Comparison of ENCODE assay signal across 19 mouse cellular contexts in genomic region chr4:134515614-134516013, GRCm38 (mm10). TPM values are rescaled to one million over a fixed set of nuclear protein-coding genes. Genes with fewer than 3 reads are reported as not detected.
DNase-seq lines count a peak whose midpoint lies in the region; ATAC-seq lines count a peak whose summit lies in the region.
"Had no signal": no experiment of that assay in that cellular context is flagged by ENCODE, and none has a peak within 500 bp of the region (broad histone marks: within the 10 kb centered on the region; RNA-seq: fewer than 3 reads in every experiment).

No protein-coding gene starts in this region.

- no peak overlapping the region for H3K4me3 ChIP-seq in heart, embryonic 13.5 days
- H3K4me3 ChIP-seq in midbrain, embryonic 11.5 days (ENCODE audit: low read depth, low read length), result no peak overlapping the region
- H3K4me3 ChIP-seq in midbrain, embryonic 16.5 days (ENCODE audit: low read depth, low read length), result no peak overlapping the region
- no peak overlapping the region for H3K4me3 ChIP-seq in liver, embryonic 15.5 days (replicated peaks)
- H3K4me3 ChIP-seq: embryonic facial prominence, embryonic 13.5 days; forebrain, embryonic 10.5 days; midbrain, embryonic 10.5 days; neural tube, embryonic 15.5 days; stomach, embryonic 15.5 days had no signal

- 36% methylated on average over 7 of the region's 7 CpGs for WGBS in heart, embryonic 13.5 days
- WGBS in midbrain, embryonic 11.5 days, result 85% methylated on average over 7 of the region's 7 CpGs
- 75% methylated on average over 7 of the region's 7 CpGs for WGBS in midbrain, embryonic 16.5 days
- WGBS in liver, embryonic 15.5 days (ENCODE audit: insufficient replicate concordance), result 49% methylated on average over 7 of the region's 7 CpGs

- ATAC-seq in heart, embryonic 13.5 days (ENCODE audit: extremely low read depth, insufficient number of reproducible peaks, low FRiP score, low TSS enrichment), result no peak
- no peak for ATAC-seq in midbrain, embryonic 11.5 days (ENCODE audit: low FRiP score)
- no peak for ATAC-seq in midbrain, embryonic 16.5 days
- no peak for ATAC-seq in liver, embryonic 15.5 days (ENCODE audit: insufficient read depth)
- ATAC-seq: activated CD4-positive, CD25-positive, alpha-beta regulatory T cell, adult 4 months; inflammation-experienced regulatory T-cells, adult 6 months had no signal

- H3K9me3 ChIP-seq in heart, embryonic 13.5 days, result no peaks in the 10 kb centered on the region
- H3K9me3 ChIP-seq in midbrain, embryonic 11.5 days (ENCODE audit: control insufficient read depth, low read length), result no peaks in the 10 kb centered on the region
- H3K9me3 ChIP-seq in midbrain, embryonic 16.5 days (replicated peaks; ENCODE audit: control insufficient read depth, low read length, poor library complexity, severe bottlenecking), result no peaks in the 10 kb centered on the region
- no peaks in the 10 kb centered on the region for H3K9me3 ChIP-seq in liver, embryonic 15.5 days (replicated peaks)
- H3K9me3 ChIP-seq: embryonic facial prominence, embryonic 13.5 days; forebrain, embryonic 10.5 days; midbrain, embryonic 10.5 days; neural tube, embryonic 15.5 days; stomach, embryonic 15.5 days had no signal

- H3K27me3 ChIP-seq in heart, embryonic 13.5 days (replicated peaks), result no peaks in the 10 kb centered on the region
- H3K27me3 ChIP-seq in midbrain, embryonic 11.5 days (ENCODE audit: control insufficient read depth, insufficient read depth, low read length), result no peaks in the 10 kb centered on the region
- no peaks in the 10 kb centered on the region for H3K27me3 ChIP-seq in midbrain, embryonic 16.5 days (ENCODE audit: control insufficient read depth, insufficient read depth, low read depth, low read length)
- H3K27me3 ChIP-seq in liver, embryonic 15.5 days, result no peaks in the 10 kb centered on the region
- H3K27me3 ChIP-seq: embryonic facial prominence, embryonic 13.5 days; neural tube, embryonic 15.5 days; stomach, embryonic 15.5 days had no signal

- H3K27ac ChIP-seq in heart, embryonic 13.5 days (replicated peaks), result peak overlapping the region; percentile 99
- no peak overlapping the region for H3K27ac ChIP-seq in midbrain, embryonic 11.5 days (ENCODE audit: low read depth, low read length)
- H3K27ac ChIP-seq in midbrain, embryonic 16.5 days (ENCODE audit: low read length), result no peak overlapping the region
- H3K27ac ChIP-seq in liver, embryonic 15.5 days (replicated peaks), result peak overlapping the region; percentile 8; the same call in 1 of the 2 replicates
- H3K27ac ChIP-seq: embryonic facial prominence, embryonic 13.5 days; forebrain, embryonic 10.5 days; midbrain, embryonic 10.5 days; neural tube, embryonic 15.5 days; stomach, embryonic 15.5 days had no signal

- H3K4me1 ChIP-seq in heart, embryonic 13.5 days, result peaks cover 74% of the 10 kb centered on the region
- peaks cover 15% of the 10 kb centered on the region for H3K4me1 ChIP-seq in midbrain, embryonic 11.5 days (ENCODE audit: control insufficient read depth, insufficient read depth, low read length)
- peaks cover 4% of the 10 kb centered on the region; the same call in 1 of the 2 replicates for H3K4me1 ChIP-seq in midbrain, embryonic 16.5 days (ENCODE audit: control insufficient read depth, insufficient read depth, low read length)
- H3K4me1 ChIP-seq in liver, embryonic 15.5 days (replicated peaks), result peaks cover 70% of the 10 kb centered on the region

- peaks cover 4% of the 10 kb centered on the region for H3K36me3 ChIP-seq in heart, embryonic 13.5 days
- no peaks in the 10 kb centered on the region for H3K36me3 ChIP-seq in midbrain, embryonic 11.5 days (ENCODE audit: control insufficient read depth, insufficient read depth, low read length)
- H3K36me3 ChIP-seq in midbrain, embryonic 16.5 days (ENCODE audit: control insufficient read depth, insufficient read depth, low read length), result no peaks in the 10 kb centered on the region
- H3K36me3 ChIP-seq in liver, embryonic 15.5 days (replicated peaks), result peaks cover 40% of the 10 kb centered on the region
- H3K36me3 ChIP-seq: embryonic facial prominence, embryonic 13.5 days; neural tube, embryonic 15.5 days; stomach, embryonic 15.5 days had no signal

- no peak overlapping the region for H3K4me2 ChIP-seq in heart, embryonic 13.5 days
- no peak overlapping the region for H3K4me2 ChIP-seq in midbrain, embryonic 11.5 days
- H3K4me2 ChIP-seq in midbrain, embryonic 16.5 days (ENCODE audit: low read length), result no peak overlapping the region
- H3K4me2 ChIP-seq in liver, embryonic 15.5 days, result 0 out of 2 replicates have a peak overlapping the region, but pooled peaks have one; percentile 13
- H3K4me2 ChIP-seq: embryonic facial prominence, embryonic 13.5 days; lung, embryonic 14.5 days; neural tube, embryonic 15.5 days; stomach, embryonic 15.5 days had no signal

- no peak for DNase-seq in heart, postnatal 14 days
- peak; percentile 81 for DNase-seq in midbrain, embryonic 11.5 days (ENCODE audit: low spot score, missing footprints)
- DNase-seq in yolk sac, embryonic 10.5 days (ENCODE audit: low spot score), result peak; percentile 36
- DNase-seq in frontal cortex, adult 2 months (ENCODE audit: extremely low spot score in 1 of 2, low spot score in 1 of 2), result no peak
- DNase-seq: cerebellum, adult 11 months; kidney, adult 9 months; left cerebral cortex, postnatal 4 days; lung, embryonic 14.5 days; thymus, postnatal 14 days had no signal

- intact Hi-C loops in heart, postnatal 14 days (cut with DNase I), result loop anchor here (2.0 kb wide), 1 partner anchor 19 kb away; the partner anchor contains the start of gene Mtfr1l

- H3K9ac ChIP-seq in heart, embryonic 13.5 days, result 0 out of 2 replicates have a peak overlapping the region, but pooled peaks have one; percentile 25
- no peak overlapping the region for H3K9ac ChIP-seq in midbrain, embryonic 11.5 days (ENCODE audit: low read length)
- no peak overlapping the region for H3K9ac ChIP-seq in midbrain, embryonic 16.5 days (ENCODE audit: low read depth, low read length)
- H3K9ac ChIP-seq in liver, embryonic 15.5 days, result no peak overlapping the region
- H3K9ac ChIP-seq: embryonic facial prominence, embryonic 13.5 days; lung, embryonic 14.5 days; neural tube, embryonic 15.5 days; stomach, embryonic 15.5 days had no signal

RNA-seq across cellular contexts. Expression of gene Aunip, which starts 4.8 kb away (rescaled TPM):
- 8.5 and 11.2 TPM in 2 replicates for polyA plus RNA-seq in heart, embryonic 13.5 days (2015; fragmentation: Nextera tagmentation; extraction: Ambion mirVana)
- total RNA-seq in heart, postnatal 14 days (2021), result under 1 TPM in 1 of 2 experiments, not detected in 1; 0.68 TPM
- polyA plus RNA-seq in midbrain, embryonic 11.5 days (2014; fragmentation: Nextera tagmentation; extraction: Ambion mirVana), result 7.8 and 7.9 TPM in 2 replicates
- polyA plus RNA-seq in midbrain, embryonic 16.5 days (2015; fragmentation: Nextera tagmentation; extraction: Ambion mirVana), result 1.3 and 1.7 TPM in 2 replicates
- polyA plus RNA-seq in liver, embryonic 15.5 days (2015; fragmentation: Nextera tagmentation; extraction: Ambion mirVana), result 14.0 and 18.9 TPM in 2 replicates
- 0.50 TPM in 1 of 2 replicates, not detected in the other for polyA plus RNA-seq in frontal cortex, adult 2 months (2012; rRNA removed)

RNA-seq across cellular contexts. Expression of gene Paqr7, which starts 19.1 kb away (rescaled TPM):
- polyA plus RNA-seq in heart, embryonic 13.5 days (2015; fragmentation: Nextera tagmentation; extraction: Ambion mirVana), result 10.0 and 10.9 TPM in 2 replicates
- 10 to 100 TPM; 15.5 to 19.6 TPM for total RNA-seq in heart, postnatal 14 days (2021)
- 1.3 and 1.4 TPM in 2 replicates for polyA plus RNA-seq in midbrain, embryonic 11.5 days (2014; fragmentation: Nextera tagmentation; extraction: Ambion mirVana)
- polyA plus RNA-seq in midbrain, embryonic 16.5 days (2015; fragmentation: Nextera tagmentation; extraction: Ambion mirVana), result 27.2 and 36.2 TPM in 2 replicates
- polyA plus RNA-seq in liver, embryonic 15.5 days (2015; fragmentation: Nextera tagmentation; extraction: Ambion mirVana), result 7.8 and 8.4 TPM in 2 replicates
- 60.0 and 65.6 TPM in 2 replicates for polyA plus RNA-seq in frontal cortex, adult 2 months (2012; rRNA removed)

RNA-seq across cellular contexts. Expression of gene Mtfr1l, which starts 19.6 kb away (rescaled TPM):
- 142 and 144 TPM in 2 replicates for polyA plus RNA-seq in heart, embryonic 13.5 days (2015; fragmentation: Nextera tagmentation; extraction: Ambion mirVana)
- total RNA-seq in heart, postnatal 14 days (2021), result 100 to 1,000 TPM; 162 to 167 TPM
- 132 and 140 TPM in 2 replicates for polyA plus RNA-seq in midbrain, embryonic 11.5 days (2014; fragmentation: Nextera tagmentation; extraction: Ambion mirVana)
- 169 and 175 TPM in 2 replicates for polyA plus RNA-seq in midbrain, embryonic 16.5 days (2015; fragmentation: Nextera tagmentation; extraction: Ambion mirVana)
- polyA plus RNA-seq in liver, embryonic 15.5 days (2015; fragmentation: Nextera tagmentation; extraction: Ambion mirVana), result 39.6 and 40.3 TPM in 2 replicates
- 135 and 139 TPM in 2 replicates for polyA plus RNA-seq in frontal cortex, adult 2 months (2012; rRNA removed)

RNA-seq across cellular contexts. Expression of gene Selenon, which starts 36.4 kb away (rescaled TPM):
- 7.5 and 8.0 TPM in 2 replicates for polyA plus RNA-seq in heart, embryonic 13.5 days (2015; fragmentation: Nextera tagmentation; extraction: Ambion mirVana)
- total RNA-seq in heart, postnatal 14 days (2021), result 10 to 100 TPM; 26.1 to 27.9 TPM
- polyA plus RNA-seq in midbrain, embryonic 11.5 days (2014; fragmentation: Nextera tagmentation; extraction: Ambion mirVana), result 19.1 and 24.6 TPM in 2 replicates
- polyA plus RNA-seq in midbrain, embryonic 16.5 days (2015; fragmentation: Nextera tagmentation; extraction: Ambion mirVana), result 6.7 and 9.2 TPM in 2 replicates
- 4.1 and 6.6 TPM in 2 replicates for polyA plus RNA-seq in liver, embryonic 15.5 days (2015; fragmentation: Nextera tagmentation; extraction: Ambion mirVana)
- 16.4 and 19.4 TPM in 2 replicates for polyA plus RNA-seq in frontal cortex, adult 2 months (2012; rRNA removed)

RNA-seq across cellular contexts. Expression of gene Stmn1, which starts 47.5 kb away (rescaled TPM):
- 988 and 1,051 TPM in 2 replicates for polyA plus RNA-seq in heart, embryonic 13.5 days (2015; fragmentation: Nextera tagmentation; extraction: Ambion mirVana)
- 10 to 100 TPM; 50.0 to 79.2 TPM for total RNA-seq in heart, postnatal 14 days (2021)
- 4,454 and 4,703 TPM in 2 replicates for polyA plus RNA-seq in midbrain, embryonic 11.5 days (2014; fragmentation: Nextera tagmentation; extraction: Ambion mirVana)
- polyA plus RNA-seq in midbrain, embryonic 16.5 days (2015; fragmentation: Nextera tagmentation; extraction: Ambion mirVana), result 7,758 and 8,549 TPM in 2 replicates
- 398 and 432 TPM in 2 replicates for polyA plus RNA-seq in liver, embryonic 15.5 days (2015; fragmentation: Nextera tagmentation; extraction: Ambion mirVana)
- 976 and 1,019 TPM in 2 replicates for polyA plus RNA-seq in frontal cortex, adult 2 months (2012; rRNA removed)

Comparison
In these comparisons a context has a peak if more than half of its experiments do, and no peak if none do; other contexts are left out.
1. H3K27ac ChIP-seq: peak in heart, embryonic 13.5 days (single experiment) and liver, embryonic 15.5 days (single experiment); none in midbrain, embryonic 11.5 days (single experiment) and midbrain, embryonic 16.5 days (single experiment).
2. DNase-seq: peak in midbrain, embryonic 11.5 days (single experiment) and yolk sac, embryonic 10.5 days (single experiment); none in heart, postnatal 14 days (0 of 2) and frontal cortex, adult 2 months (0 of 2).